Mouse (Mus musculus): ENCODE data around the gene Tmem229a. TPM values are rescaled to one million over a fixed set of nuclear protein-coding genes. Genes with fewer than 3 reads are reported as not detected.
A peak's percentile ranks its signal among the peaks of the same experiment; 100 is the strongest.

Gene Tmem229a
- not detected in 2 replicates for polyA plus RNA-seq (2012)

DNA sequence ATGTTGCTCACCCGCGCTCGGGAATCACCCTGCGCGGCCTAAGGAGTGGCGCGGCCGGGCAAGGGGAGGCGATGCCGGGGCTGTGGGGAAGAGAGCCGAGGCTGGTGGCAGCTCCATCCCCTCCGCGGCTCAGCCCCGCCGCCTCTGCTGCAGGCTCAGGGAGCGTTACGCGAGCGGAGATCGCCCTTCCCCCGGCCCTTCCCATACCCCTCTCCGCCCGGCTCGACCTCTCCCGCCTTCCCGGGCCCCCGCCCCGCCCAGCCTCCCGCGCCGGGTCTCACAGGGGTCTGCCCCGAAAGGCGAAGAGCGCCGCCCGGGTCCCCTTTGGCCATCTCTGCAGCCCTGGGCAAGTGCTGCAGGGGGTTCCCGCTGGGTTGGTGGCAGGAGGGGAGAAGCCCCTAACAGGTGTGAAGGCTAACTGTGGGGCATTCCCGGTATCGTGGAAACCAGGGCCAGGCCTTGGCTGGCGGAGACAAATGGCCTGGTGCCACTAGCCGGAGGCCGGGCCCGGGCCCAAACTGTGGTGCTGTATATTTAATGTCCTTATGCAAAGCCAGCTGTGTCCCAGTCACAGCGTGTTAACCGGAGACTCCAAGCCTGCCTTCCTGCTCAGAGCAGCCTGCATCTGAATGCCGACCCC, at the start of gene Tmem229a:
TSS of gene Tmem229a (minus strand) at position 352 of the 640 bp plus-strand sequence.
- peaks cover 30% of the 10 kb centered on the region for H3K27me3 ChIP-seq (ENCODE audit: control insufficient read depth)
- H3K9me3 ChIP-seq (ENCODE audit: control insufficient read depth, low read length) = peaks cover 4% of the 10 kb centered on the region; the same call in 1 of the 2 replicates
- H3K36me3 ChIP-seq (ENCODE audit: control insufficient read depth) = no peaks in the 10 kb centered on the region
- no peaks in the 10 kb centered on the region for H3K4me1 ChIP-seq (ENCODE audit: control insufficient read depth)
- TF ChIP-seq GATA1 (IDR thresholded peaks at IDR 0.05; ENCODE audit: low read length) (no peak), TAL1 (IDR thresholded peaks at IDR 0.05; ENCODE audit: low read length) (no peak)
- peak within 1 kb of the TSS; percentile 2 for H3K4me3 ChIP-seq (replicated peaks)

DNA sequence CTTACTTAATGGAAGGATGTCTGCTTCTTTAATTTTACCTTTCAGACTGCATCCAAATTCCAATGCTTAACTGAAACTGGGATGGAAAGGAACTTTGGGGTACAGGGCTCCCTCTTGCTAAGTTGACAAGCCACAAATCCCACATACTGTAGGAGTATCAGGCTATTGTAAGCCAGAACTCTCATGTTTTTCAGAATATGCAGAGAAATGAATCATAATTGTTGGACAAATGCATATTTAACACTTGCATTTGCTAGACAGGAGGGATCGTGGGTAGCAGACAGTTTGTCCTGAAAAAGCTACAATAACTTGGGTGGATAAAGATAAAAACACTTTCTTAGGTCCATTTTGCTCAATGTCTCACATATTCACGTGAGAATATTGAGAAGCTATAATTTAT, 37.7 kb upstream of the Tmem229a start:
- Histone ChIP-seq H3K4me3 (replicated peaks) (no peak overlapping the region), H3K4me1 (ENCODE audit: control insufficient read depth) (no peaks in the 10 kb centered on the region), H3K27me3 (ENCODE audit: control insufficient read depth) (no peaks in the 10 kb centered on the region), H3K36me3 (ENCODE audit: control insufficient read depth) (no peaks in the 10 kb centered on the region), H3K9me3 (ENCODE audit: control insufficient read depth, low read length) (no peaks in the 10 kb centered on the region; the same call in 1 of the 2 replicates)
- TF ChIP-seq TAL1 (IDR thresholded peaks at IDR 0.05; ENCODE audit: low read length) (no peak), GATA1 (IDR thresholded peaks at IDR 0.05; ENCODE audit: low read length) (no peak)

DNA sequence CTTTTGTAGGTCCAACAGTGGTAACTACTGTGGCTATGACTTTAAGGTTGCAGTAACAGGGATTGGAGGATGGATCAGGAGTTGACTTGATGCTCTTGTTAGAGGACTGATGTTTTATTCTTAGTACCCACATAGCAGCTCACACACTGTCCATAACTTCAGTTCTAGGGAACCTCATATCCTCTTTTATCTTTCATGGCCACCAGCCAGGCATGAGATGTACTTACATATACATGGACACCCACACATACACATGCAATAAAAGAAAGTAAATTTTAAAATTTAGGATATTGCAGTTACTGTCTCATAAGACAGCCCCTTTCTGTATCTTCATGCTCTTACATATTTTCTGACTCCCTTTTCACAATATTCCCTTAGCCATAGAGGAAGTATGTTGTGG, 33.7 kb upstream of the Tmem229a start:
- Histone ChIP-seq H3K4me1 (ENCODE audit: control insufficient read depth) (no peaks in the 10 kb centered on the region), H3K27me3 (ENCODE audit: control insufficient read depth) (no peaks in the 10 kb centered on the region), H3K36me3 (ENCODE audit: control insufficient read depth) (no peaks in the 10 kb centered on the region), H3K9me3 (ENCODE audit: control insufficient read depth, low read length) (no peaks in the 10 kb centered on the region), H3K4me3 (replicated peaks) (no peak overlapping the region)
- TF ChIP-seq GATA1 (IDR thresholded peaks at IDR 0.05; ENCODE audit: low read length) (no peak), TAL1 (IDR thresholded peaks at IDR 0.05; ENCODE audit: low read length) (no peak)

DNA sequence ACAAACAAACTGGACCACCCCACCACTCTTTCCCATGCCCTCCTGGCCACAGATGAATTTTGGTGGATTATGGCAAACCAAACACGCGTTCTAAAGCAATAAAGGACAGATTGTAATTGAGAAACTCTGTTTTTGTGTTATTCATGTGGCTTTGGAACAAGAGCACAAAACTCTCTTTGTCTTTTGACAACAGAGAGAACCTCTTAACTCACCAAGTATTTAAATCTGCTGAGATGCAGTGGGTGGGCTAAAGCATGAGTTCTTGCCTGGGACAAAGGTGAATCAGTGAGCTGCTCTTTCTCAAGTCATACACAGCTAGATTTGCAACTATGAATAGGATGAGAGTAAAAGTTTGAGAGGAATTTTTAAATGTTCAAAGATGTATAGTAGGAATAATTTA, 20.1 kb upstream of the Tmem229a start:
- H3K9me3 ChIP-seq (ENCODE audit: control insufficient read depth, low read length) = no peaks in the 10 kb centered on the region
- H3K27me3 ChIP-seq (ENCODE audit: control insufficient read depth) = no peaks in the 10 kb centered on the region
- no peak for TF ChIP-seq GATA1 (IDR thresholded peaks at IDR 0.05; ENCODE audit: low read length)
- TF ChIP-seq TAL1 (IDR thresholded peaks at IDR 0.05; ENCODE audit: low read length) = no peak
- H3K36me3 ChIP-seq (ENCODE audit: control insufficient read depth) = no peaks in the 10 kb centered on the region
- H3K4me1 ChIP-seq (ENCODE audit: control insufficient read depth) = no peaks in the 10 kb centered on the region
- H3K4me3 ChIP-seq (replicated peaks) = no peak overlapping the region

DNA sequence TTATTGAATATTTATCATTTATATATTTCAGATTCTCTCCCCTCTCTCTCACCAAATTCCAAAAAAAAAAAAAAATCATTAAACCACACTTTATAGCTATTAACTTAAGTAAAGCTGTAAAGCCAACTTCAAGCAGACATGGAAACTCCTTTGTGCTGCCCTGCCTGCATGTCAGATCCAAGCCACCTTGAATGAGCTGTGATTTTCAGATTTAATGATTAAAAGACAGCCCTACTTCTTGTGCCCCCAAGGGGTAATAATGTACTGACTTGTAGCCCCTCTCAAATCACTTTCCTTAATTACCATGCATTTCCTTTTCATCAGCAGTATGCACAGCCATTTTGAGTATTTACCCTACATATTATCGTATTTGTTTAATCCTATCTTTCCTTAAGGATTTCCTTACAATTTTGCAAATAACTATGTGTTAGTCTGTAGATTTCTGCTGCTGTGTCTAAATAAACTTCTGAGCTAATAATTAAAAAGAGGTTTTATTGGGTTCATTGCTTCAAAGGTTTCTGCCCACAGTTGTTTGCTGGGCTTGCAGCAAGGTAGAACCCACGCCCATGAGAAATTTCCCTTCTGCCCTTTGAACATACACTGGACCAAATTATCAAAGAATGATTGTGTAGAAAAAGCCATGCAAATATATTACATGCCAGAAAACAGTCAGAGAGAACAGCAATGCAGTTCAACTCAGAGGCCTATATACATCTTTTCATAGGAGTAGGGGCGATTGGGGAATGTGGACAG, 12.6 kb upstream of the Tmem229a start:
- Histone ChIP-seq H3K27me3 (ENCODE audit: control insufficient read depth) (no peaks in the 10 kb centered on the region), H3K9me3 (ENCODE audit: control insufficient read depth, low read length) (0 out of 2 replicates have a peak, but pooled peaks cover 2% of the 10 kb centered on the region), H3K4me1 (ENCODE audit: control insufficient read depth) (no peaks in the 10 kb centered on the region), H3K4me3 (replicated peaks) (no peak overlapping the region), H3K36me3 (ENCODE audit: control insufficient read depth) (no peaks in the 10 kb centered on the region)
- no peak for TF ChIP-seq GATA1 (IDR thresholded peaks at IDR 0.05; ENCODE audit: low read length)
- no peak for TF ChIP-seq TAL1 (IDR thresholded peaks at IDR 0.05; ENCODE audit: low read length)

DNA sequence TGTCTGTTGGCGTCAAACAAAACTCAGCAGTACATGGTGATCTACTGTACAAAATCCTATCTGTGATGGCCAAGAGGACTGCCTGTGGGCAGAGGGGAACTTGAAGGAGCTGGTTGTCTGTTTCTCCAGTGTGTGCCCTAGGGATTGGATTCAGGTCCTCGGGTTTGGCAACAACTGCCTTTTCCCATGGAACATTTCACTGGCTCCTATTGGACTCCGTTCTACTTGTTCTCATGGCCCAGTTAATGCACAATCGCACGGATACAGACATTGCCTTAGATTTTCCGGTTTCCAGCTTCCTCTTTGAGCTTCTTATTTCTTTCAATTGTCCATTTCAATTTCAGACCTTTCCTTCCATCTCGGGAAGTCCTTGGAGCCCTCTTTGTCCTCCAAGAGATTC, 11.6 kb upstream of the Tmem229a start:
- TF ChIP-seq TAL1 (IDR thresholded peaks at IDR 0.05; ENCODE audit: low read length) = no peak
- no peak for TF ChIP-seq GATA1 (IDR thresholded peaks at IDR 0.05; ENCODE audit: low read length)
- no peaks in the 10 kb centered on the region for H3K4me1 ChIP-seq (ENCODE audit: control insufficient read depth)
- H3K36me3 ChIP-seq (ENCODE audit: control insufficient read depth) = no peaks in the 10 kb centered on the region
- H3K9me3 ChIP-seq (ENCODE audit: control insufficient read depth, low read length) = 0 out of 2 replicates have a peak, but pooled peaks cover 2% of the 10 kb centered on the region
- no peak overlapping the region for H3K4me3 ChIP-seq (replicated peaks)
- H3K27me3 ChIP-seq (ENCODE audit: control insufficient read depth) = no peaks in the 10 kb centered on the region

DNA sequence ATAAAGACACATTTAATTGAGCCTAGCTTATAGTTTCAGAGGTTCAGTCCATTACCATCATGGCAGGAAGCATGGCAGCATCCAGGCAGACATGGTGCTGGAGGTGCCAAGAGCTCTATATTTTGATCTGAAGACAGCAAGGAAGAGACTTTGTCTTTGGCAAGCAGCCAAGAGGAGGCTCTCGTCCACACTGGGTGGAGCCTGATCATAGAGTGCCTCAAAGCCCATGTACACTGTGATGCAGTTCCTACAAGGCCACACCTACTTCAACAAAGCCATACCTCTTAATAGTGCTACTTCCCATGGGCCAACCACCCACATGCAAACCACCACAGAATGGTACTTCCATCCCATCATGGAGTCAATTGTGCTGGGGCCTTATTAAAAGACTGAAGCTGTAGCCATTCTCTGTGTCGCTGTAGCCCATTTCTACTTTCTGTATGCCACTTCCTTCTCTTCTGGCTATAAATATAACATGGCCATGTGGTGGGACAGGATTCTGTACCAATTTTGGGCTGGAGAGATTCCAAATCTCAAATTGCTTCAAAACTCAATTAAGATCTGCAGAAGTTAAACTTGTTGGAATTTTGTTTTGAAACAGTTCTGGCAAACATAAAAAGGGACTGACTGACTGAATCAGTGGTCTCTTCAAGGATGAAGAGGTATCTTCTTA, 10.0 kb upstream of the Tmem229a start:
- H3K4me3 ChIP-seq (replicated peaks) = no peak overlapping the region
- H3K27me3 ChIP-seq (ENCODE audit: control insufficient read depth) = no peaks in the 10 kb centered on the region
- TF ChIP-seq GATA1 (IDR thresholded peaks at IDR 0.05; ENCODE audit: low read length) = no peak
- no peak for TF ChIP-seq TAL1 (IDR thresholded peaks at IDR 0.05; ENCODE audit: low read length)
- H3K9me3 ChIP-seq (ENCODE audit: control insufficient read depth, low read length) = 0 out of 2 replicates have a peak, but pooled peaks cover 2% of the 10 kb centered on the region
- H3K4me1 ChIP-seq (ENCODE audit: control insufficient read depth) = no peaks in the 10 kb centered on the region
- no peaks in the 10 kb centered on the region for H3K36me3 ChIP-seq (ENCODE audit: control insufficient read depth)

DNA sequence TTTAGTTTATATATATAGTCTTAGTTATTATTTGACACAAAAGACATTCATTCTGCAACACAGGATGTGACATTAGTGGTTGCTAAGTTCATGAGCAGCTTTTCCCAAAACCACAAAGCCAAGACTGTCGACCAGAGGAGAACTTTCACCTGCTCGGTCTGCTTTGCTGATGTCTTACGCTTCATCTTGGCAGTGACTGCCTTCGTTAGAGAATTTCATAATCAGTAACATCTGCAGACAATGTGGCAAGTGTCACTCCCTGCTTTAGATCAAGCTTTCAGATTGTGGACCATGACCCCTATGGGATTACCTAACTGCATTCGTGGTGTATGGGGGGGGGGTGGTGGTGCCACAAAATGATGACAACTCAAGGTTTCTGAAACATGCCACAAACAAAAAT, 7.7 kb upstream of the Tmem229a start:
- H3K4me1 ChIP-seq (ENCODE audit: control insufficient read depth) = no peaks in the 10 kb centered on the region
- H3K9me3 ChIP-seq (ENCODE audit: control insufficient read depth, low read length) = 0 out of 2 replicates have a peak, but pooled peaks cover 2% of the 10 kb centered on the region
- no peak for TF ChIP-seq TAL1 (IDR thresholded peaks at IDR 0.05; ENCODE audit: low read length)
- no peak for TF ChIP-seq GATA1 (IDR thresholded peaks at IDR 0.05; ENCODE audit: low read length)
- H3K36me3 ChIP-seq (ENCODE audit: control insufficient read depth) = no peaks in the 10 kb centered on the region
- H3K4me3 ChIP-seq (replicated peaks) = no peak overlapping the region
- no peaks in the 10 kb centered on the region for H3K27me3 ChIP-seq (ENCODE audit: control insufficient read depth)

DNA sequence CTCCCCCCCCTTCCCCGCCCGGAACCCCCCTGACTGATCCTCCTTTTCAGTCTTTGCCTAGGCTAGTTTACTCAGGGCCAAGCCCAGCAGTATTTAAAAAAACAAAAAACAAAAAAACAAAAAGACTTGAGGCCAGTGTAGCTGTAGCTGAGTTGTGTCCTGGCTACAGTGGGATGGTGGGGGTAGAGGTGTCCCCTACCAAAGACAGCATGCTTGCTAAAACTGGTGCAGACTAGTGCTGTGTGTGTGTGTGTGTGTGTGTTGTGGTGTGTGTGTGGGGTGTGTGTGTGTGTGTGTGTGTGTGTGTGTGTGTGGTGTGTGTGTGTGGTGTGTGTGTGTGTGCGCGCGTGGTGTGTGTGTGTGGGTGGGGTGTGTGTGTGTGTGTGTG, 483 bp upstream of the Tmem229a start:
- no peak overlapping the region for H3K4me3 ChIP-seq (replicated peaks)

More for the DNA sequence above, 483 bp upstream of the Tmem229a start:
- Histone ChIP-seq H3K4me1 (ENCODE audit: control insufficient read depth) (no peaks in the 10 kb centered on the region), H3K36me3 (ENCODE audit: control insufficient read depth) (no peaks in the 10 kb centered on the region), H3K9me3 (ENCODE audit: control insufficient read depth, low read length) (peaks cover 4% of the 10 kb centered on the region; the same call in 1 of the 2 replicates), H3K27me3 (ENCODE audit: control insufficient read depth) (peaks cover 30% of the 10 kb centered on the region)
- TF ChIP-seq TAL1 (IDR thresholded peaks at IDR 0.05; ENCODE audit: low read length) (no peak), GATA1 (IDR thresholded peaks at IDR 0.05; ENCODE audit: low read length) (no peak)
